Mouse (Mus musculus): ENCODE results near the gene Taf8.

Gene Taf8

GRCm38 (mm10) chr17:47458310-47458709 lies 43.8 kb downstream of the Taf8 start:
- DNase-seq (ENCODE audit: low spot score), result no peak

- DNase-seq (ENCODE audit: low spot score), result peak; percentile 31
These were observed 47.4 kb downstream of the Taf8 start for GRCm38 (mm10) chr17:47454675-47455074.

GRCm38 (mm10) chr17:47452886-47453285 lies 49.2 kb downstream of the Taf8 start:
- DNase-seq (ENCODE audit: low spot score), result no peak

GRCm38 (mm10) chr17:47450880-47451565 lies 51.1 kb downstream of the Taf8 start:
- DNase-seq (ENCODE audit: low spot score), result no peak

GRCm38 (mm10) chr17:47450239-47450638 lies 51.9 kb downstream of the Taf8 start:
- no peak for DNase-seq (ENCODE audit: low spot score)

- no peak for DNase-seq (ENCODE audit: low spot score)
These were observed 52.7 kb downstream of the Taf8 start for GRCm38 (mm10) chr17:47449432-47449831.

- no peak for DNase-seq (ENCODE audit: low spot score)
These were observed 53.3 kb downstream of the Taf8 start for GRCm38 (mm10) chr17:47448523-47449372.

- no peak for DNase-seq (ENCODE audit: low spot score)
These were observed 55.5 kb downstream of the Taf8 start for GRCm38 (mm10) chr17:47446561-47446960.

- no peak for DNase-seq (ENCODE audit: low spot score)
These were observed 56.1 kb downstream of the Taf8 start for GRCm38 (mm10) chr17:47446025-47446424.

GRCm38 (mm10) chr17:47445518-47445917 lies 56.6 kb downstream of the Taf8 start:
- no peak for DNase-seq (ENCODE audit: low spot score)

- no peak for DNase-seq (ENCODE audit: low spot score)
These were observed 58.0 kb downstream of the Taf8 start for GRCm38 (mm10) chr17:47444113-47444512.

GRCm38 (mm10) chr17:47442271-47442670 lies 59.8 kb downstream of the Taf8 start:
- DNase-seq (ENCODE audit: low spot score), result no peak

- DNase-seq (ENCODE audit: low spot score), result no peak
These were observed 60.6 kb downstream of the Taf8 start for GRCm38 (mm10) chr17:47441296-47442051.

- no peak for DNase-seq (ENCODE audit: low spot score)
These were observed 61.7 kb downstream of the Taf8 start for GRCm38 (mm10) chr17:47440359-47440890.

GRCm38 (mm10) chr17:47439396-47440028 lies 62.6 kb downstream of the Taf8 start:
- no peak for DNase-seq (ENCODE audit: low spot score)

GRCm38 (mm10) chr17:47438611-47439010 lies 63.5 kb downstream of the Taf8 start:
- DNase-seq (ENCODE audit: low spot score), result no peak

- no peak for DNase-seq (ENCODE audit: low spot score)
These were observed 65.1 kb downstream of the Taf8 start, which contains the start of gene 1700001C19Rik for GRCm38 (mm10) chr17:47436907-47437547. 1700001C19Rik (minus strand) TSS chr17:47437376.

GRCm38 (mm10) chr17:47436156-47436906 lies 65.8 kb downstream of the Taf8 start, which contains the start of gene AI661453:
AI661453 (plus strand) TSS chr17:47436615.
- DNase-seq (ENCODE audit: low spot score), result no peak
